Mouse (Mus musculus): ENCODE measurements around the gene Shc2.

DNA sequence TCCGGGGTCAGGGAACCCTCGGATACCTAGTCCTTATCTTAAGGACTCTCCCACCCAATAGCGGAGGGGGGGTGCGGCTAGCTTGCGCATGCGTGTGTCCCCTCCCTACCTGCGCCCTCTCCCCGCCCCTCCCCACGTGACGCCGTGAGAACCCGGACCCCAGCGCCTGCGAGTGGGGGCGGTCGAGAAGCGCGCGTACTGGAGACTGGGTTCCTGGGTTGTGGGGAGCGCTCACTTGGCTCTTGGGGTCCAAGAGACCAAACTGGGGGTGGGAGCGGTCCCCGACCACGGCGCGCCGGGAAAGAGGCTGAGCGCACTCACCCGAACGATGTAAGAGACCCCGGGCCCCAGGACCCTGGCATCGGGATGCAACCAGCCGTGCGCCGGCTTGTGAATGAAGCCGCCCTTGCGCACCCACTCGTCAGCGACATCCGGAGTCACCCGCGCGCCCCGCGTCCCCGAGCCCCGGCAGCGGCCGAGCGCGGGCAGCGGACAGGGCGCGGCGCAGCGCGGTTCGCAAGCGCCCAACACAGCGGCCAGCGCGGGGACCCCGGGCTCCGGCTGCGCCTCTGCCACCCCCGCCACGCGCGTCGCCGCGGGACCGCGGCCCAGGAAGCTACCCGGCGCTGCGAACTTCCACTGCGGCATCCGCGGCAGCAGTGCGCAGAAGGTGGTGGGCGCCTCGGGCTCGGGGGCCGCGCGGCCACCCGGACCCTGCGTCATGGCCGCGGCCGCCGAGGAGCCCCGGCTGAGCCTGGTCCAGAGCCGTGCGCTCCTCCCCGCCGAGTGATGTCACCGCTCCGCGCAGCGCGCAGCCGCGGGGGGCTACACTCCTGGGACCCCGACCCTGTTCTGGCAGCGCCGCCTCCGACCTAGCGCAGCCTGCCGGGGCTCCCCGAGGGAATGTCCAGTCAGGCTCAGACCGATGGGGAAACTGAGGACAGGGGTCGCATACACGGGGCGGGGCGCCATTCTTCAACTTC is at the start of gene Shc2:
- TF ChIP-seq CTCF (IDR thresholded peaks at IDR 0.05; ENCODE audit: borderline replicate concordance, extremely low read depth, insufficient read depth, insufficient read length) = no peak
- TF ChIP-seq POLR2A (IDR thresholded peaks at IDR 0.05; ENCODE audit: borderline replicate concordance, extremely low read depth, insufficient read depth, insufficient read length, poor library complexity, severe bottlenecking) = peak; percentile 84
